Mouse (Mus musculus): ENCODE measurements around the gene Zfp710.

Zfp710 gene

GRCm38 (mm10) chr7:80078792-80079301 lies 54.2 kb downstream of the Zfp710 start:
- in situ Hi-C loops (cut with MboI, MseI), result no loop called here

- in situ Hi-C loops (cut with MboI, MseI), result no loop called here
Observed at GRCm38 (mm10) chr7:80081586-80082554, 57.3 kb downstream of the Zfp710 start.

- in situ Hi-C loops (cut with MboI, MseI), result no loop called here
Observed at GRCm38 (mm10) chr7:80084484-80084931, 59.9 kb downstream of the Zfp710 start.

- in situ Hi-C loops (cut with MboI, MseI), result no loop called here
Observed at GRCm38 (mm10) chr7:80085970-80086715, 61.5 kb downstream of the Zfp710 start.

GRCm38 (mm10) chr7:80088191-80088590 lies 63.6 kb downstream of the Zfp710 start:
- in situ Hi-C loops (cut with MboI, MseI), result no loop called here

- in situ Hi-C loops (cut with MboI, MseI), result no loop called here
Observed at GRCm38 (mm10) chr7:80090191-80091003, 65.8 kb downstream of the Zfp710 start.

- in situ Hi-C loops (cut with MboI, MseI), result no loop called here
Observed at GRCm38 (mm10) chr7:80091004-80091865, 66.6 kb downstream of the Zfp710 start.

GRCm38 (mm10) chr7:80091866-80092210 lies 67.2 kb downstream of the Zfp710 start:
- in situ Hi-C loops (cut with MboI, MseI), result no loop called here

- in situ Hi-C loops (cut with MboI, MseI), result no loop called here
Observed at GRCm38 (mm10) chr7:80092351-80093046, 67.9 kb downstream of the Zfp710 start.

- in situ Hi-C loops (cut with MboI, MseI), result no loop called here
Observed at GRCm38 (mm10) chr7:80094481-80094880, 69.9 kb downstream of the Zfp710 start.

- in situ Hi-C loops (cut with MboI, MseI), result no loop called here
Observed at GRCm38 (mm10) chr7:80095598-80096309, 71.1 kb downstream of the Zfp710 start.

GRCm38 (mm10) chr7:80098389-80098976 lies 73.9 kb downstream of the Zfp710 start:
- in situ Hi-C loops (cut with MboI, MseI), result no loop called here

- in situ Hi-C loops (cut with MboI, MseI), result no loop called here
Observed at GRCm38 (mm10) chr7:80103335-80103734, 78.7 kb downstream of the Zfp710 start.

- in situ Hi-C loops (cut with MboI, MseI), result no loop called here
Observed at GRCm38 (mm10) chr7:80105637-80106390, 81.2 kb downstream of the Zfp710 start.

- in situ Hi-C loops (cut with MboI, MseI), result no loop called here
Observed at GRCm38 (mm10) chr7:80106441-80106840, 81.8 kb downstream of the Zfp710 start.

- in situ Hi-C loops (cut with MboI, MseI), result no loop called here
Observed at GRCm38 (mm10) chr7:80111066-80112045, 86.7 kb downstream of the Zfp710 start.

- in situ Hi-C loops (cut with MboI, MseI), result no loop called here
Observed at GRCm38 (mm10) chr7:80113989-80114388, 89.4 kb downstream of the Zfp710 start.

Measured in T-helper 1 cell (primary cell).